Mouse (Mus musculus): ENCODE data around the gene Ppm1a.

GRCm38 (mm10) chr12:72847725-72848124, 90.5 kb downstream of the Ppm1a start:
- TF ChIP-seq CTCF (IDR thresholded peaks at IDR 0.05; ENCODE audit: insufficient read depth, low read length): peak; percentile 36; the same call in 1 of the 2 replicates
- no peak for TF ChIP-seq POLR2A (IDR thresholded peaks at IDR 0.05; ENCODE audit: borderline replicate concordance, extremely low read depth, low read depth, low read length)

Data from lung, adult 2 months (tissue).